Mouse (Mus musculus) lung, postnatal 14 days (tissue): ENCODE measurements at regions not wholly inside any gene's neighbourhood (a gene's known extent, or its start where the extent isn't known, plus 50 kb on each side); places are given as distances from the start of the nearest gene placed in this dataset.

ENCODE experiments used
- DNase-seq: peaks from one replicate; pipeline ENCODE4 v3.0.0; 2021

DNA sequence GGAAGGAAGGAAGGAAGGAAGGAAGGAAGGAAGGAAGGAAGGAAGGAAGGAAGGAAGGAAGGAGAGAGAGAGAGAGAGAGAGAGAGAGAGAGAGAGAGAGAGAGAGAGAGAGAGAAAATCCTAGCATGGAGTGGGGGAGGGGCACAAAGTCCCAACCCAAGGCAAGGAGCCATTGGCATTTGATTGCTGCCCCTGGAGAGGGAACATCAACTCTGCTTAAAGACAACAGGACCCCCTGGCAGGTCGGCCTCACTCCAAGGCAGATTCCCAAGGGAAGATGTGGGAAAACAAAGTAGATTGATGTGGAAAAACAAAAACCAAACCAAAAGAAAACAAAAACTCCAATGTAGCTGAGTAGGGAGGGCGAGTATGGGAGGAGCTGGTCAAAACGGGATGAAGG lies 49.9 kb upstream of the Fzd10 start:
- DNase-seq = no peak

DNA sequence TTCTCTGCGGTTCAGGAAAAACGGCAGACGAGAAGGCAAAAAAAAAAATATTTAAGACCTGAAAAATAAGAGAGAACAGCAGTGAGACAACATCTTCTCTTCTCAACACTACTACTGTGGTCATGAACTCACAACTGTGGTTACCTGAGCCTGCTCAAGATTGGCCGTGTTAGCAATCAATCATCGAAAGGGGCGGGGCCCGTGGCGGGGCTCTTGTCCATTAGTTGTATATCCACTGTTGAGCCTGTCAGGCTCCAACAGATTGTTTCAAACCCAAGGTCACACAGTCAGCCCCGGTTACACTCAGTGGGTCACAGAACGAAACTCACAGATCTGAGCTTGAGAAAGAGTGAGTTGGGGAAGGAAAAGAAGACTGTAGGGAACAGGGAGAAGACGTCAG lies 50.8 kb upstream of the Fzd10 start:
- no peak for DNase-seq

DNA sequence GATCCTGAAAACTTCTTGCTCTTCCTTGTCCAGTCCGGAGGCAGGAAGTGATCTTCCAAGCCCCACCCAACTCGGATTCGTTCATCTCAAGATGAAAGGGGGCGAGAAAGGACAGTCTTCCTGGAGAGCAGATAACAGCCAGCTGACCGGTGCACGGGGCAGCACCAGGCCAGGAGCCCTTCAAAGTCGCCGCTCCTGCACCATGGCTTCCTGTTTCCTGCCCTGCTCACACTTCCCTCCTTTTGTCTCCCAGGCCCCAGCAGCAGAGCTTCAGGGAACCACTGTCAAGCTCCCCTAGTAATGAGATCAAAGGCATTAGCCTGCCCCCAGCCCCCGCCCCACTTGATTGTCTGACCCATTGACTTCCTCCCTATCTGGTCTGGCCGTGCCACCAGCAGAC lies 58.6 kb upstream of the Fzd10 start:
- DNase-seq = no peak

DNA sequence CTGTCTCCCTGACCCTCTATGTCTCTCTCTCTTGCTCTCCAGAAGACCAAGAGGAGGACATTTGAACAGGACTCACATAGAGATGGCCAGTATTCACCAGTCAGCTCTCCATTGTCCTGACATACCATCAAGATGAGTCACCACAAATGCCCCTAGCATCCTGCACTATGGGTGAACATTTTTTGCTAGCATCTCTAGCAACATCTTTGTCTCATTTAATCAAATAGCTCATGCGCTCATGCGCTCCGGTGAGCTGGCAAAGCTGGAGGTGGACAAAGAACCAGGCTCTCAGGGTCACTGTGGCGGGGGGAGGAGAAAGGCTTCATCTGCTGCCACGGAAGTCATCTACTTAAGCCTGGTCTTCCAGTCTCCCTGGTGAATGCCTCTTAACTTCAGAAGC lies 62.0 kb upstream of the Fzd10 start:
- no peak for DNase-seq

DNA sequence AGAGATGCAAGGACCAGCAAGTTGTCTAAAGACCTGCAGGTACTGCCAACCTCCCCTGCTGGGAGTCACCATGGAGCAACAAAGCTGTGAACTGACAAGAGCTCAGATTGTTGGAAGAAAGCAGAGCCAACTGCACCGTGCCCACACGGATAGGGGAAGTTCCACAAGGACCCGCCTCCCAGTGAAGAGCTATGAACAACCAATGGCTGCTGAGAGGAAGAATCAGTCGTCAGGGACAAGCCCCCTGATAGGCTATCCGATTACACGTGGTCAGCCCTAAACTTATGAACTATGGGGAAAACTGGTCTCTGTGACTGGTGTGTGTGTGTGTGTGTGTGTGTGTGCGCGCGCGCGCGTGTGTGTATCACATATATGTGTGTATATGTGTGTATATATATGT lies 63.4 kb upstream of the Fzd10 start:
- DNase-seq = no peak

DNA sequence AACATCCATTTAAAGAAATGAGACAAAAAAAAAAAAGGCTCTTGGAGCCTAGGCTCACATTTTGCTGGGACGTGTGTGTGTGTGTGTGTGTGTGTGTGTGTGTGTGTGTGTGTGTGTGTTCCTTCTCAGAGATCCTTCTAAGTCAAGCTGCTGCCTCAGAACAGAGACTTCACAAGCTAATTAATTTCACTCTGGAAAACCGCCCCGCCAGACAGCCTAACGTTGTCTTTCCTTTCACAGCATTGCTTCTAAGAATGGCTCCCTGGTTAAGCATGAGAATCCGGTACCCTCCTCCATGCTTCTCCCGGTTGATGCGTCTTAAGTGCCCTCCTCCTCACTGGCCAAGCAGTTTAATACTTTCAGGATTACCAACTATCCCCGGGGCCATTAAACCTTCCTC lies 64.3 kb upstream of the Fzd10 start:
- no peak for DNase-seq

DNA sequence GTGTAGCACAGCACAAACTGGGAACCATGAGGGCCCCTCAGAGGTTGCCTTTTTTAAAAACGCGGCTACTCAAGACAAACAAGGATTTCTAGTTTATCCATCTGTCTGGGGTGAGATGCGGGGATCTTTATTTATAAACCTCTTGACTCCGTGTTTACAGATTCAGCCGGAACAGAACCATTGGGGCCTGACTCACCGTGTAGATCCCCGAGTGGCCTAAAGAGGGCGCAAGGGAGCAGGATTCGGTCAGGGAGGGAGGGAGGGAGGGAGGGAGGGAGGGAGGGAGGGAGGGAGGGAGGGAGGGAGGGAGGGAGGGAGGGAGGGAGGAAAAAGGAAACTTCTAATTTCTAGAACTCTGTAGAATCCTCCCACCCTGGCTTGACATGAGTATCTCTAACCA lies 73.4 kb upstream of the Fzd10 start:
- DNase-seq = peak; percentile 9

DNA sequence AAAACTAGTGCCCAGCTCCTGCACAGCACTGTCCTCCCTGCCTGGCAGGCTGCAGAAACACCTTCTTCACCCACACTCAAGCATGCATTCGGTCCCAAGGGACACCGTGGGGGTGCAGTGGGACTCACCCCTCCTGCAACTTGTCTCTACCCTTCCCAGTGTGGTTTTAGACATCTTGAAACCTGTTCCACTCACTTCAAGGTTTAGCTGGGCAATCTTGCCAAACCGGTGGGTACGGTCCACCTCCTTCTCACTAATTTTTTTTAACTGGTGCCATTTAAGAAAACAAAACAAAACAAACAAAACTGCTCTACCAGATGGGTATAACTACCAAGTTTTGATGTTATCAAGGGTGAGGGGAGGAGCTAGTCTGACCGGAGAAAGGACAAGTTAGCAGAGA lies 74.2 kb upstream of the Fzd10 start:
- no peak for DNase-seq

DNA sequence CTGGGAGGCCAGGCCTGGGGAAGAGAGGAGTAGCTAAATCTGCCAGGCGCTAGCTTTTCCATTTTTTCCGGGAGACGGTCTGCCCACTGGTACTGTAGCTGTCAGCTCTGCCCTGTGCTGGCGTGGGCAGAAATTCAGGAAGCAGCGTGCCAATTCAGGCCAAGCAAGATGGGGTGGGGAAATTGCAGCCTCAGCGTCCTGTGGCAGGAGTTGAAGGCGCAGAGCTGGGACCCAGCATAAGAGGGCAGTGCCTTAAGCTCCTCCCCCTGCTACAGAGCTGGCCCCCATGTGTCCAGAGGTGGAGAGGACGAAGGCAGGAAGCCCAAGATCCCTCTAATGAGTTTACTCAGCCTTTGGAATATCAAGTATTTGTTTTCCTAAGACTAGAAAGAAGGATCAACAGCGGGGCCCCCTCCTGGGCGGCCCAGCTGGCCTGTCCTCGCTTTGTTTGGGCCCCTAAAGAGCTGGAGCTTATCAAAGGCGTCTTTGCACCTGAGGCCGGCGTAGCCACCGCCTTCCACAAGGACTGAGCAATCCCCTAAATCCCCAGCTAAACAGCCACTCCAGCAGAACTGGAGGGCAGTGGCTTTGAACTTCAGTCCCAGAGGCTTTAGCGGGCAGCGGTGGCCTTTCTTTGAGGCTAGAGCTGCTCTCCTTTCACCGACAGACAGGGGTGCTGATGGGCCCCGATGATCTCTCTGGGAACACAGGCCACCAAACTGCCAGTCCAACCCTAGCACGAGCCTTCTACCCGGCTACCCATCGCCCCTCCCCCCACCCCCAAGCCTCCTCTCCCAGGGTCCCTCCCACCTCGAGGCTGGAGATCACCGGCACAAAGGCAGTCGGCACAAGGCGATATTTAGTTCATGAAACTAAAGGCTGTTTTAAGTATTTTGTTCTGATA lies 76.0 kb upstream of the Fzd10 start:
- DNase-seq = no peak

DNA sequence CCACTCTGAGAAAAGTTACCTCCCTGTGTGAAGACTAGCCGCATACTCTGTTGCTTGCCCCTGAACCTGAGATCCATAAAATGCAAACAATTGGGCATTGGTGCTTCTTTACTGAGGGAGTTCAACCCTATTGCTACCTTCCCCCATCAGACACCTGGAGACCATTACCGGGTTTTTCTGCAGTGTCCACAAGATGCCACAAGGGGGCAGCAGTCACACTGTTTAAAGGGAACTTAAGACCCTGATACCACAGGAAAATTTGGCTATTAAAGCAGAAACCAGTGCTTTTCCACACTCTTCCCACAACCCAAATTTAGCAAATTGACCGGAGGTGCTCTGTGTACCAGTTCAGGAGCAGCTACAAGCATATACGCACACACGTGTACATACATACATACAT lies 78.0 kb upstream of the Fzd10 start:
- peak; percentile 53 for DNase-seq

DNA sequence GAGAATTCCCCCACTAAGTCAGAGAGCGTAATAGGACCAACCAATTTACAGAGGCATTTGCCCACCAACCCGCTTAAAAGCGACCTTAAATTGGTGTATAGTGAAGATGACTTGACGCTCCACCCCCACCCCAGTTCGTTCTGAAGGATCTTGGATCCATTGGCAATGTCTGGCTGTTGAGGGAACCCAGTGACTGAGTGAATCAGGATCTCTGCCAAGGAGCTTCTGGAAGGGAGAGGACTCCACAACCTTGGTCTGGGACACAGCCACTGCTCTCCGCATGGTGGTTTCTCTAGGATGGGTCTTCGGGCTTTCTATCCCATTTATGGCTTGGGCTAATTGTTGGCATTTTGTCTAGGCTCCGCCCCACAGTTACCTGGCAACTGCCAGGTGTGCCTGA lies 83.3 kb upstream of the Fzd10 start:
- DNase-seq = no peak

DNA sequence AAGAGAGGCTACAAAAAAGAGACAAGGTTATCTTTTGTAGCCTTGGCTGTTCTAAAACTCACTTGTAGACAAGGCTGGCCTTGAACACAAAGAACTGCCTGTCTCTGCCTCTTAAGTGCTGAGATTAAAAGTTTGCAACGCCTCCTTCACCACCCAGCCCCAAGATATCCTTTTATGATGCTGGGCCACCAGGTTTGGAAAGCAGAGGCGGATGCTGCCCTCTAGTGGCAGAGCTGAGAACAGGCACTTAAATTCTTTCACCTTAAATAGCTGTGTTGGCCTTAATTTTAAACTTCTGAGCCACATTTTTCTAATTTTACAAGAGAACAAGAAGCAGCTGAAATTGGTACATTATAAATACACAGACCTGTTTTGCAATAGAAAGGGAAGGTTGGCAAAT lies 82.5 kb upstream of the Tmem132d start:
- DNase-seq = peak; percentile 22

DNA sequence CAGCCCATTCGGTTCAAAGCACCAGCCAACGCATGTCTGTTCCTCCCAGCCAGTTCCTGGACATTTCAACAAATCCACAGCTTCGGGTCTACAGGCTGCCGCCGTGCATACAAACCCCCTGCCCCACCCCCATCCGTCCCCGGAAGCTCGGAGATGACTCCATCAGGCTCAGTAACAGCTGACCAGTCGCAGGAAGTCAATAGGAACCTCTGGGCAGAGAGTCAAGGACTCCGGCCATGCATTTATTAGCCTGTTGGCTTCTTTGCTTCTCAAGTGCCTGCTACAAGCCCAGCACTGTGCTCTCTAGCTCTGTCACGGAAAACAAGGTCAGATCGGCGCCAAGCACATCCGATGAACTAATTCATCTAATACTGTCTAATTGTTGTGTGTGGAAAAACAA lies 80.4 kb upstream of the Tmem132d start:
- DNase-seq = no peak

DNA sequence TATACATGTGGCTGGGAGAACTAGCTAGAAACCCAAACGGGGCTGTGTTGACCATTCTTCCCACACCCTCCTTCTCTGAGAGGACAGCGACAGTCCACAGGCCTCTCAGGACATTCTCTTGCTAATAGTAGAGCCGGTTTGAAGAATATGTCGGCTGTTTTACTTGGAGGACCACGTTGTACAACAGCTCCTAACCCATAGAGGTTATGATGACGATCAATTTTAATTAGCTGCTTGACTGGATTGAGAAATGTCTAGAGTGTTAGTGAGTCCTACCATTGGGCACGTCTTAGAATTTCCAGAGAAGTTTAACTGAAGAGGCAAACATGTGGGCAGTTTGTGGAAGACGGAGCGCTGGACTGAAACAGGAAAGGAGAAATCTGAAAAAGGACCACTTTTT lies 79.7 kb upstream of the Tmem132d start:
- no peak for DNase-seq

DNA sequence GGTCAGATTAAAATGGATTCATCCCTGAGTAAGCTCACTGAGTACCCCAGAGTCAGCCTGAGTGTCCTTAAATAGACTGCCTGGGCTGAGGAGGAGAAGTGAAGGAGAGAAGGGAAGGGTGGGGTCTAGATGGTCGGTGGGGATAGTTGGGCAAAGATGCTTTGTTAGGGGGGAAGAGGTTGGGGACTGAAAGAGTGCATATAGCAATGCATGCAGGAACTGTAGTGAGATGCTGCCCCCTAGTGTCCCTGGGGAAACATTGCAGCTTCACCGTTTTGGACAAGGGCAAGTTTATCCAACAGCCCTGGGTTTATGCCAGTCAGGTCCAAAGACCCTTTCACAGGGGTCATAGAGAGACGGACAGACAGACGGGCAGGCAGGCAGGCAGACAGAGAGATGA lies 71.6 kb upstream of the Tmem132d start:
- peak; percentile 40 for DNase-seq

DNA sequence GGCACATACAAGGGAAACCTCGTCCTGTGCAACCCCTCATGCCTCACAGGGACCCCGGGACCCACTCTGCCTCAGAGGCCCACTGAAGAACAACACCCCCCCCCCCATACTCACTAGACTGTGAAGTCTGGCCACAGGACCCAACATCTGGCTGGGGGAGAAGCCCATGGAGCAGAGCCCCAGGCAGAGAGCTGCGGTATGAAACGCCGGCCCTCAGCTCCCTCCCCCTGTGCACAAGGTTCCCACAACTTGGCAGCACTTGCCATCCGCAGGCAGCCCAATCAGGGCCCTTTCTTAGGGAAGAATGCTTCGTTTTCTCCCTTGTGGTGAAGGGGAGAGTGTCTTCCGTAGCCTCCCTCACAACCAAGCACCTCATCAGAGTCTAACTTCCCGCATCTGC lies 66.6 kb upstream of the Tmem132d start:
- no peak for DNase-seq

DNA sequence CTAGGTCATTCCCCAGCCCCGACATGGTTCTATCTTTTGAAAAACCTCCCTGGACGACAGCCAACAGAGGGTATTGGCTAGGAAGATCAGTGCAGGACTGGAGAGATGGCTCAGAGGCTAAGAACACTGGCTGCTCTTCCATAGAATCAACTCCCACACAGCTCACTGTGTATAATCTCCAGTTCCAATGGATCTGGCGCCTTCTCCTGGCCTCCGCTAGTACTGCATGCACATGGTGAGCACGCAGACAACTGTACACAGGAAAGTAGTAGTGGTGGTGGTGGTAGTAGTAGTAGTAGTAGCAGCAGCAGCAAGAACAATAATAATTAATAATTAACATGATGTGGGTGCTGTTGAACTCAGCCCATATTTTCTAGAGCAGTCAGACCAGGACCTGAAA lies 66.2 kb upstream of the Tmem132d start:
- DNase-seq = peak; percentile 17

DNA sequence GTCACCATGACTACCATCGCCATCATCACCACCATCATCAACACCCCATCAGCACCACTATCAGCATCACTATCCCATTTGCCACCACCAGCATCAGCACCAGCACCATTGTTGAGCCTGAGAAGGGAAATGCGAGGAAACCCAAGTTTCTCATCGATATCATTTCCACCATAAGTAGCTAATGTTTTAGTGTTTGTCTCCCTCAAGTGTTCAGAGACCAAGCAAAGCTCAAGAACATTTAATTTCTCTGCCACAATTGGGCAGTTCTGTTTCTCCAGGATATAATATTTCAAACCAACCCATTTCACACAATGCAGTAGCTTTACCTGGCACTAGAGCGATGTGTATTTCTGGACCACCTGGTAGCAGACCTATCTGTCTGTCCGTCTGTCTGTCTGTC lies 59.7 kb upstream of the Tmem132d start:
- no peak for DNase-seq

DNA sequence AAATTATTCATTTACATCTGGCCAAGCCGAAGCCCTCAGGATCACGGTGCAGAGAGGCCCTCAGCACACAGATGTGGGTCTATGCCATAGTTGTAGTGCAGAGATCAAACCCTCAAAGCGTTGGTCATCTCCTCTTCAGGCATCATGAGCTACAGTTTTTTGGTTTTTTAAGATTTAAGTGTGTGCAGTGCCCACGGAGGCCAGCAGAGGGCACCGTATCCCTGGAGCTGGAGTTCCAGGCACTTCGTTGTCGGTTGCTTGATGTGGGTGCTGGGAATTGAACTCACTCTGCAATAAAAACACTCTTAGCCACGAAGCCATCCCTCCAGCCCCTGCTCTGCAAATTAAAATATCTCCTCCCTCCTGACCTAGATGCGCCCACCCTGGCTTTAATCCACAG lies 58.3 kb upstream of the Tmem132d start:
- DNase-seq = peak; percentile 10

DNA sequence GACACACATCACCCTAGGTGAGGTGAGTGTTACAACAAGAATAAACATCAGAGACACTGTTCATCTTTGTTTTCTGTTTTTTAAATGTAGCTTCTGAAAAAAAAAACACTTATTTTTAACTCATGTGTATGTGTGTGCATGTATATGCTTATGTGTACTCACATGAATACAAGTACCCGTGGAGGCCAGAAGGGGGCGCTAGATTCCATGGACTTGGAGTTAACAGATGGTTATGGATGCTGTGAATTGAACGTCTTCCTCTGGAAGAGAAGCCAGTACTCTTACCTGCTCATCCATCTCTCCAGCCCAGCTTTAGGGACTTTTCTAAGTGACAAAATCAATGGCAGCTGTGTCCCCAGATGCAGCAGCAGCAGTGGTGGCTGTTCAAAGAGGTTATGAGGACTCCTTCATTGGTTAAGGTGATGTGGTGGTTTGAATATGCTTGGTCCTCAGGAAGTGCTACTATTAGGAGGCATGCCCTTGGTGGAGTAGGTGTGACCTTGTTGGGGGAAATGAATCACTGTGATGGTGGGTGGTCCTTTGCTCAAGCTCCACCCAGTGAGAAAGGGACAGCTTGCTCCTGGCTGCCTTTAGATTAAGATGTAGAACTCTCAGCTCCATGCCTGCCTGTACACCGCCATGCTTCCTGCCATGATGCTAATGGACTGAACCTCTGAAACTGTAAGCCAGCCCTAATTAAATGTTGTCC lies 56.1 kb upstream of the Tmem132d start:
- DNase-seq = no peak

DNA sequence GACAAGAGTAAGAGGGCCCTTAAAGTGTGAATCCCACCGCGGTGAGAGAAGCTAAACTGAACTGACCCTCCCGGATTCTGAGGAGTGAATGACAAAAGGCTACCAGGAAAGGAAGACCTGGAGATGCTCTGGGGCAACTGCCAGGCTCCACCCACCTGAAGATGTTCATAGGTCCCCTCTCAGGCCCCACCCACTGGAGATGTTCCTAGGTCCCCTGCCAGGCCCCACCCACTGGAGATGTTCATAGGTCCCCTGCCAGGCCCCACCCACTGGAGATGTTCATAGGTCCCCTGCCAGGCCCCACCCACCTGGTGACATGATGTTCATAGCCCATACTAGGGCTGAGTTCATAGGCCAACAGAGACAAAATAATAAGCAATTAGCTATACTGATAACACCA lies 54.5 kb upstream of the Tmem132d start:
- no peak for DNase-seq

DNA sequence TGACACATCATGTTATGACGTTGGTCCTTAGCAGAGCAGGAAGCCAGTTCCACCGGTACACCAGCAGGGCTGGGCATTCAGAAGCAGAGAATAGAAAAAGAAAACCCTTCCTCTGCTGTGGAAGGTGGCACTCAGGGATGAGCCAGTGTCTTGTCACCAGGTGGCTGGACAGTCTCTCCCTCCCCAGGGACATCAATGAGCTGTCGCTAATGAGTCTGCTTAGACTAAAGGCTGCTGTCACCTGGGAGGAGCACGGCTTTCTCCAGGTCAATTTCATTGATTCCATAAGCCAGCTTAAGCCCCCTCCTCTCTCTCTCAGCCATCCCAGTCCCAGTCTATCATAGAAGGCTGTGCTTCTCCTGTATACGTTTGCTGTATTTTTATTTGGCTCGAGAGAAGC lies 51.2 kb upstream of the Tmem132d start:
- DNase-seq = no peak

DNA sequence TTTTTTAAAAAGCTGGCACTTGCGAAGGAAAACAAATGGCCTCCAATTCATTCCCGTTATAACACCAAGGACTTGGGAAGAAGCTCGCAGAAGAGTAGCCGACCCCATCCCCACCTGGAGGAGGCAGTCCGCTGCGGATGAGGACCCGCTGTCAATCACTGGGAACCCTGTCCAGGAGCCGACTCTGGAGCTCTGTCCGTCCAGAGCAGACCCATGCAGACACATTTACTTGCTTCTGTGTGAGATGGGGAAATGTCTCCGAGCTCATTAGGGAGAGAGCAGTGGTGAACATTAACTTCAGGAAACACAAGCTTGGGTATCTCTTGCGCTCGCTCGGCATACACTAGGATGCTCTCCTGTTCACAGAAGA lies 50.5 kb upstream of the Tmem132d start:
- DNase-seq = no peak

DNA sequence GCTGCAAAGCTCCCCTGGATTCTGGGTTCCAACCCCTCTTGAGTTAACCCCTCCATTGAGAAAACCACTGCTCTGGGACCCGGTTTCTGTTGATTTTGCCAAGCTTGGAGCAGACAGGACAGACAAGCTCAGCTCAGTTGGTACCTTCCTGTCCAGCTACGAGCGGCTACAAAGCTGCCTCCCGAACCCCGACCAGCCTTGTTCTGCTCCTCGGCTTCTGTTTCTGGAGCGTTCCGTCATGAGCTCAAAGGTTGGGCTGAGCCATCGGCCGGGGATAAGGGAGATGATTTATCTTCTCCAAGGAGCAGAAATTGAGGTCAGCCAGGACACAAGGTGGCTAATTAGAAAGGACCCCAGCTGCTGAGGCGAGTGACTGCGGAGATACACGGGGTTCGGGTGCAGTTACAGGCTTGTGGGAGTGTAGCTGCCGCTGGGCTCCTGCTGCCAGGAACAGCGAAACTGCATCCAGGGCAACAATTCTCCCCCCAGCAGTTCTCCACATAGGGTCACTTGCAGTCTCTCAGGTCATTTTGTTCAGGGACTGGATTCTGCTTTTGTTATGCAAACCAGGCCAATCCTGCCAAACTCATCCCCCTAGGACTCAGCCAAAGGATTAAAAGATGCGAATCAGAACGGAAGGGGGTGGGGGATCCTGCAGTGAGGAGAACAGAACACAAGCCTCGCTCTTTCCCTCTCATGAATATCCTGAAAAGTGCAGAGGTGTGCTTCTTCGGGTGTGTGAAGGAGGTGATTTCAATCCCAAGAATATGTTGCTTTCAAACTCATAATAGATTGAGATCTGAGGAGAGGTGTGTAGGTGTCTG lies 50.0 kb upstream of the Tmem132d start:
- no peak for DNase-seq
